Mouse (Mus musculus) right cerebral cortex, postnatal 36 days (tissue): ENCODE results near the gene Epb41l1.
A peak's percentile ranks its signal among the peaks of the same experiment; 100 is the strongest.

Source experiments
- DNase-seq, 2 experiments: peaks; one replicate each; pipeline ENCODE4 v3.0.0; 2022; ENCODE audit warnings: low spot score in 2 of 2, mixed read lengths in 1 of 2

Epb41l1 gene

GRCm38 (mm10) chr2:156423672-156424071 is 3.0 kb downstream of the Epb41l1 start:
- no peak for DNase-seq

- no peak for DNase-seq
Observed at GRCm38 (mm10) chr2:156425618-156426017, 4.9 kb downstream of the Epb41l1 start.

- no peak for DNase-seq
Observed at GRCm38 (mm10) chr2:156426151-156426550, 5.4 kb downstream of the Epb41l1 start.

GRCm38 (mm10) chr2:156429836-156430235 is 9.1 kb downstream of the Epb41l1 start:
- no peak for DNase-seq

GRCm38 (mm10) chr2:156430326-156430725 is 9.6 kb downstream of the Epb41l1 start:
- no peak for DNase-seq

- DNase-seq: no peak
Observed at GRCm38 (mm10) chr2:156431409-156431808, 10.7 kb downstream of the Epb41l1 start.

- DNase-seq: peak; percentile 31 to 38
Observed at GRCm38 (mm10) chr2:156432086-156432485, 11.4 kb downstream of the Epb41l1 start.

GRCm38 (mm10) chr2:156432874-156433868 is 12.5 kb downstream of the Epb41l1 start:
- DNase-seq: no peak

GRCm38 (mm10) chr2:156437637-156438036 is 16.9 kb downstream of the Epb41l1 start:
- DNase-seq: no peak

- no peak for DNase-seq
Observed at GRCm38 (mm10) chr2:156439666-156440462, 19.2 kb downstream of the Epb41l1 start.

GRCm38 (mm10) chr2:156441909-156442308 is 21.2 kb downstream of the Epb41l1 start:
- DNase-seq: no peak

- DNase-seq: no peak
Observed at GRCm38 (mm10) chr2:156443323-156443722, 22.6 kb downstream of the Epb41l1 start.

GRCm38 (mm10) chr2:156446489-156447035 is 25.9 kb downstream of the Epb41l1 start:
- DNase-seq: no peak

GRCm38 (mm10) chr2:156447413-156448295 is 26.9 kb downstream of the Epb41l1 start:
- DNase-seq: no peak

- DNase-seq: no peak
Observed at GRCm38 (mm10) chr2:156451225-156452148, 30.8 kb downstream of the Epb41l1 start.

GRCm38 (mm10) chr2:156452149-156452536 is 31.4 kb downstream of the Epb41l1 start:
- no peak for DNase-seq

- DNase-seq: no peak
Observed at GRCm38 (mm10) chr2:156453822-156454221, 33.1 kb downstream of the Epb41l1 start.

GRCm38 (mm10) chr2:156455508-156456108 is 34.9 kb downstream of the Epb41l1 start:
- no peak for DNase-seq
